Mouse (Mus musculus): ENCODE measurements around the gene Cdc6. TPM values are rescaled to one million over a fixed set of nuclear protein-coding genes. Genes with fewer than 3 reads are reported as not detected.
"Not testable (repeated sequence)": the region's sequence is repeated elsewhere in the genome, so short reads cannot be mapped to it uniquely, and the experiment has no call there.

The Cdc6 gene
- polyA plus RNA-seq, 1 experiment: 2.4 TPM

DNA sequence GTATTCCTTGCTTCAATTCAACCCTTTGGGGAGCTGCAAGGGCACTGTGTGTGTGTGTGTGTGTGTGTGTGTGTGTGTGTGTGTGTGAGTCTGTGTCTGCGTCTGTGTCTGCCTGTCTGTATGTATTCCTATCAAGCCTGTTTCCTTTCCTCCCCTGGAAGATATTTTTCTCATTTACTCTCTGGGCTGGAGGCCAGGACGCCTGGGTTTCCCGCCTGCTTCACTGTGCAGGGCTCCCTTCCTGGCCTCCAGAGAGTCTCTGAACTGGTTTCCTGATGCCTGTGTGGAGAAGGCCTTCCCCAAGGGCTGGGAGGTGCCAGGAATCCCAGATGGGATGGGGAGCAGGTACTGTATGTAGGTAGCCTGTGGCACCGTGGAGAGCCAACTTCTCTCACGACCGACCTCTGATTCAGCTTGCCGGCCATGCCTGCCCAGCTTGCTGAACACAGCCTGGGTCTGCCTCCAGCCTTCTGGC is 22.6 kb downstream of the Cdc6 start:
- no peak for DNase-seq (ENCODE audit: low read depth, low spot score)
- WGBS: 39% methylated on average over 7 of the region's 7 CpGs

DNA sequence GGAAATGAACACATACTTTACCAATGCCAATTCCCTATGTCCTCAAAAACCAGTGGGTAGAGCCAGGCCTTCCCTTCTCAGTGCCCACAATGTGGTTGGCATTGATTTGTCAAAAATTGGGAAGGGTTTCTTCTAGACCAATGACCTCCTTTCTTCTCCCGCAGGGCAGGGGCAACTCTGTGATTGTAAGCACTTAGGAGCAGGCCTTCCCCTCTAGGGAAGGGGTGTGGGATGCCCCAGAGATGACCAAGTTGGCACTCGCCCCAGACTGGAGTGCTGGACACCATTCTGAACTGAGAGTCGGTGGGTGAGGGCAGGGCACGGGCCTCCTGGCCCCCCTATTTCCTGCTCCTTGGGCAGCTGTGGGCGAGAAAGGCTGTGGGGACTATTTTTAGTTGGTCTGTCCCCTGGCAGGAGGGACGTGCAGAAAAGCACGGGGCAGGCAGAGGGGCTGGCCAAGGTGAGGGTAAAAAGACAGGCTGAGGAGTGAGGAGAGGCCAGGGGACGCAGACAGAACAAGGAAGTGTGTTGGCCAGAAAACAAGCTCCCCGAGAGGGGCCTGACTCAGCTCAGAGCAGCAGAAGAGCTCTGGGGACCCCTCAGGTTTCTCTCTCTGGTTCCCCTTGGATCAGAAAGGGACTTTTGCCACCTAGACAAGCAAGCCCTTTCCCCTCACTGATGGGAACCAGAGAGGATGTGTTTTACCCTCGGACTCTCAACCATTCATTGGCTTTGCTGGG is 23.3 kb downstream of the Cdc6 start:
- DNase-seq (ENCODE audit: low read depth, low spot score): no peak
- 51% methylated on average over 10 of the region's 10 CpGs for WGBS

DNA sequence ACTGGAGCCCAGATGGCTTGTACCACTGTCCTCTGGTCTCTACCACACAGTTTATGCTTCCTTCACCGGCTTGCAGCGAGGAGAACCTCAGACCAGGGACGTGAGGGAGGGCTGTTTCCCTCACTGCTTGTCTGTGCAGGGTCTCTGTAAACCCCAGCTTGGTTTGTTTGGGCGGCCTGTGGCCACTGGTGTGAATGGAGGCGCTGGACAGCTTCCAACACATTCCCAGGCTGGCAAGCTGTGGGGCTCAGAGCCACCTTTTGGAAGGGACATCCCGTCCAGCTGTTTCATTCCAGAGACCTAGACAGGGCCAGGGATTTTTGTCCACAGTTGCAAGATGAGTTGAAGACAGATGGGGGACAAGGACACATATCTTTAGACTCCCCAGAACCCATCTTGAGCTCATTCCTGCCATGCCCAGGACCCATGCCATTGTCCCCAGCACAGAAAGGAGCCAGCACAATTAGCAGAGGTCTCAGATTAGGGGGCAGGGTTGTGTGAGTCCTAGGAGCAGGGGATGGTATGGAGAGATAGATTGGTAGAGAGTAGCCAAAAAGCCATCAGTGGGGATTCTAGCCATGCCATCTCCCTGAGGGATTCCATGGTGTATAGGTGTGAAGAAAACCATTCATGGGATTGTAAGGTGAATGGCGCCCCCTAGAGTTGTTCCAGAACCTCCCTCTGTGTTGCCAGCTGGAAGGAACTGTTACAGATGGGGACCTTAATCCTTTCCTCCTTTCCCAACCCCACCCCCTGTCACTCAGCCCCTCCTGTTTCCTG is 24.1 kb downstream of the Cdc6 start:
- 54% methylated on average over 7 of the region's 7 CpGs for WGBS
- no peak for DNase-seq (ENCODE audit: low read depth, low spot score)

DNA sequence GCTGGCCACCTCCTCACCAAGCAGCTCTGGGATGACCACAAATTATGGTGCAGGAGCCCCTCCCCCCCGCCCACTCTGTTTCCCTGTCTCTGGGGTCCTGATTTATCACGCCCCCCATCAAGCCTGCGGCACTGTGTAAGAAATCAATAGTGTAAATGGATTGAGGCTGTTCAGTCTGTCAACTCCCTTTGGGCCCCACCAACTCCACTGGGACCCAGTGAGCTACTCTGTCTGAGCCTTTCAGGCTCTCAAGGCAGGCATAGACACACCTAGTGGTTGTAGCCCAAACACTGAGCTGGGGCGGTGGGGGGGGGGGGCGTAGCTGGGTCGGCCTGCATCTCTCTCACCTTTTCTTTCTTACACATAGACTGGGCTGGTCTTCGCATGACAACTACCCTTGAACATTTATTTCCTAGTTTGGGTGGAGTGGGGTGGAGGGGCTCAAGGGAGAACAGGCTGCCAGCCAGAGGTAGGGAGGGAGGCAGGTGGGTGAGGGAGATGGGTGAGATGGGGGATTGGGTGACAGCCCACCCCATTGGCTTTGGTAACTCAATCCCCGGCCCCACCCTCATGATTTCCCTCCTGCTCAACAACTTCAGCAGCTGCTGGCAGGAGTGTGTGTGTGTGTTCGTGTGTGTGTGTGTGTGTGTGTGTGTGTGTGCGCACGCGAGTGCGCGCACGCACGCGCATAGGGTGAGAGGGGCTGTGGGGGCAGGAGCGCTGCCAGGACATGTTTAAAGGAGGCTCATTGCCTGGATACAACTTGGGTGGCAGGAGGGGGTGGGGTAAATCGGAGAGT is 24.9 kb downstream of the Cdc6 start:
- WGBS: 29% methylated on average over 19 of the region's 19 CpGs
- no peak for DNase-seq (ENCODE audit: low read depth, low spot score)

DNA sequence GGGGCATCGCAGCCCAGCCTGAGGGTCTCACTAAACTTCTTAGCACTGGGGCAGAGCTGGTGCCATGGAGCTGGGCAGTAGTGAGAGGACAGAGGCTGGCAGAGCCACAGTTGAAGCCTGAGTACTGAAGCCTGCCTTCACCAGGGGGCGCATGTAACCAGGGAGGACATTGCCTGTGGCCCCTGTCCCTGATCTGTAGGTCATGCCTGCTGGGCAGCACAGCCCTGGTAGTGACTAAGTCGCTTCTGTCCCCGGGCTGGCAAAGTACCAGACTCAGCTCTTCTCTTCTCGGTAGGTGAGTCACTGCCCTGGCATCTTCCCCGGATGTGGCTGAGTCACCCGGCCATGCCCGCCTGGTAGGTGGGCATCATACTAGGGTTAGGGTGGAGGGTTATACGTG is 25.6 kb downstream of the Cdc6 start:
- WGBS: 10% methylated on average over 9 of the region's 9 CpGs
- DNase-seq (ENCODE audit: low read depth, low spot score): no peak

DNA sequence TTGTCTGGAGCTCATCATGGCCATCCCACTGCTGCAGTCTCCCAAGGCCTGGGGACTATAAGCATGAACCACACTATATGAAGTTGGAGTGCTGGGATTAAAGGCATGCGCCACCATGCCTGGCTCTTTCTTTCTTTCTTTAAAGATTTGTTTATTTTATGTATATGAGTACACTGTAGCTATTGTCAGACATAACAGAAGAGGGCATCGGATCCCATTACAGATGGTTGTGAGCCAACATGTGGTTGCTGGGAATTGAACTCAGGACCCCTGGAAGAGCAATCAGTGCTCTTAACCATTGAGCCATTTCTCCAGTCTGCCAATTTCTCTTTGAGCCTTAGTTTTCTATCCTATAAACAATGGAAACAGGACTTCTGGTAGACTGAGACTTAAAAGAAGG is 26.2 kb downstream of the Cdc6 start:
- not testable (repeated sequence) for DNase-seq (ENCODE audit: low read depth, low spot score)
- WGBS: 86% methylated on average over 2 of the region's 2 CpGs

DNA sequence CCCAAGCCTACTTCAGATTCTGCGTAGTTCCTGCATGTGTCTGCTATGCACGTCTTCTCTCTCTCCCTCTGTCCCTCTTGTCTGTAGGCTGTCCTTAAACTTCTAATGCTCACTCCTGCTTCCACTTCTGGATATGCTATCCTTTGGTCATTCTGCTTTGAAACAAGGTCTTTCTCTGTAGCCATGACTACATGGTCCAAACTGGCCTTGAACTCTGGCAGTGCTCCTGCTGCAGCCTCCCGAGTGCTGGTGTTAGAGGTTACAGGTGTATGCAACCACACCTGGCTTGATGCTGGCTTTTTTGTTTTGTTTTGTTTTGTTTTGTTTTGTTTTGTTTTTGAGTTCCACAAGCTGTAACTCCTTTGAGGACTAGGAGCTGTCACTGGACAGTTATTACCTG is 26.8 kb downstream of the Cdc6 start:
- DNase-seq (ENCODE audit: low read depth, low spot score): no peak
- 83% methylated on average over 3 of the region's 3 CpGs for WGBS

DNA sequence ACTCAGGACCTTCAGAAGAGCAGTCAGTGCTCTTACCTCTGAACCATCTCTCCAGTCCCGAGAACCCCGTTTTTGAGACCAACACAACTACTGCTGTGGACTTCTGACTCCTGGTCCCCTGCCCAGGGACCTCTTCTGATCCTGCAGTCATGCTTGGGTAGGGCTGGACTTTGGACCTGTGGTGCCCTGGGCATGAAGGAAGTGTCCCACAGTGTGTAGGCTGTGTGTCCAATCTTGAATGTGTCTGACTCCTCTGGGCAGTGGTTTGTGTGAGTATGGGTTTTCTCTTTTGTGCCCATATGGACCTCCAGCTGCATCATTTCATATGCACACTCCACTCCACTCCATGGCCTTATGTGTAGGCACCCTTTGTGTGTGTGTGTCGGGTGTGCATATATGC is 27.5 kb downstream of the Cdc6 start:
- WGBS: 45% methylated on average over 3 of the region's 3 CpGs
- DNase-seq (ENCODE audit: low read depth, low spot score): no peak

DNA sequence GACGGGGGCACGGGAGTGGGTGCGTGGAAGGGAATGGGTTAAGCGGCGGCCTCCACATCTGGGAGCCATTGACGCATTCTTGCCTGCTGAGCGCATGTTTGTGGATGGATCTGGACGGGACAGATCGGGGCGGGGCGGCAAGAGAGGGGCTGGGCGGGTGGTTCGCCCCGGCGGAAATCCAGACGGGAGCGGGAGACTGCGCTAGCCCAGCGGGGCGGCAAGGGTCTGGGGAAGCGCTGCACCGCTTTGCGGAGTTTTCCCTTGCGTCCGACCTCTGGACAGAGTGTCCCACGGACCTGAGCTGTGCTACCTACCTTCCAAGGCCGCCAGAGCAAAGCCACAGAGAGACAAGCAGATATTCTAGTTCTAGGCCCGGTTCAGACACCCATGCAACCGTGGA is 28.6 kb downstream of the Cdc6 start:
- 1% methylated on average over 29 of the region's 29 CpGs for WGBS
- no peak for DNase-seq (ENCODE audit: low read depth, low spot score)

DNA sequence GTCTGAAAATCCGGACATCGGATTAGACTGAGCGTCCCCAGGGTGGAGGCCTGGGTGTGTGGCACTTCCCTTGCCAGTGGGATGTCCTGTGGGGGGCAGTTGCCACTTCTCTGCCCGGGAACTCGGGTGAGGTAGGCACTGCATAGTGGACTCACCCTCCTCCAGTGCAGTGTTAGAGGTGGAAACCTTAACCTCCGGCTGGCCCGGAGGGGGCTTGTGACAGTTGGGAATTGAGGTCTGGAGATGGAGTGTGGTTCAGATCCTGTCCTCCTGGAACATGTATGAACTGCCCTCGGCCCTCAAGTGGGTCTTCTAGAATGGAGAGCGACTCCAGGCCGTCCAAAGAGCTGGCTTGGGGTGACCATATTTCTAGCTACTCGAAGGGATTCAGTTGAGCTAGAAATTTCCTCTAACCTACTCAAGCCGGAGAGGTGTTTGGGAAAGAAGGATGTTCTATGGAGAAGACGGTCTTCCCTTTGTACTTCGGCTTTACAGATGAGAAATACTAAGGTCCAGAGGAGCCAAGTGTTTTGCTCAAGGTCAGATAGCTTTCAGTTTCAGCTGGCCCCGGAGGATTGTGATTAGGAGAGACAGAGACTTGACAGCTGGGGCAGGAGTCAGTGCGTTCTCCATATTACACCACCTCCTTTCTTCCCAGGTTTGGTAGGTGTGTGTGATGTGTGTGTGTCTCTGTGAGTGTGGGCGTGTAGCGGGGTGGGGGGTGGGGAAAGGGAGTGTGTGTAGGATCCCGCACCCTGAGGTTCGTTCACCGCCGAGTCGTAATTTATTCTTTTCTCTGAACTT is 29.2 kb downstream of the Cdc6 start:
- no peak for DNase-seq (ENCODE audit: low read depth, low spot score)

DNA sequence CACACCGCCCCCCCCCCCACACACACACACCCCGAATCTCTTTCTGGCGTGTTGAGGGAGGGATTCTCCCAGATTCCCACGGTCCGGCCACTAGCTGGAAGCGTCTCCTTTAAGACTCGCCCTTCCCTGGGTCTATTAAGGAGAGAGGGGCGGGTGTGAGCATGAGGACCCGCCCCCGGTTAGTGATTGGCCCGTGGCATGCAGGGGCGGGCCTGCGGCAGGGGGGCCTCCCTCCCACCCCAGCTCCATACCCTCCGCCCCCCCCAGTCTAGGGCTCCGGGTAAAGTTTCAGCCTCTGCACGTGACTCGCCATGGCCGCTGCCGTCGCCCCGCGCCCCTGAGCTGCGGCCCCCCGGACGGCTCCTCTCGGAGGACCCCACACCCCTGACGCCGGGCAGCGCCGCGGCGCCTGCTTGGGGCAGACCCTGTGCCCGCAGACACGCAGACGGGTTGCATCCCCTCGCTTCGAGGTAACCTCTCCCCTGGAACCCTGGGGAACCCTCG is 29.9 kb downstream of the Cdc6 start:
- no peak for DNase-seq (ENCODE audit: low read depth, low spot score)
- WGBS: 2% methylated on average over 38 of the region's 38 CpGs

More for the DNA sequence above, 29.2 kb downstream of the Cdc6 start:
- WGBS: 3% methylated on average over 23 of the region's 23 CpGs

DNA sequence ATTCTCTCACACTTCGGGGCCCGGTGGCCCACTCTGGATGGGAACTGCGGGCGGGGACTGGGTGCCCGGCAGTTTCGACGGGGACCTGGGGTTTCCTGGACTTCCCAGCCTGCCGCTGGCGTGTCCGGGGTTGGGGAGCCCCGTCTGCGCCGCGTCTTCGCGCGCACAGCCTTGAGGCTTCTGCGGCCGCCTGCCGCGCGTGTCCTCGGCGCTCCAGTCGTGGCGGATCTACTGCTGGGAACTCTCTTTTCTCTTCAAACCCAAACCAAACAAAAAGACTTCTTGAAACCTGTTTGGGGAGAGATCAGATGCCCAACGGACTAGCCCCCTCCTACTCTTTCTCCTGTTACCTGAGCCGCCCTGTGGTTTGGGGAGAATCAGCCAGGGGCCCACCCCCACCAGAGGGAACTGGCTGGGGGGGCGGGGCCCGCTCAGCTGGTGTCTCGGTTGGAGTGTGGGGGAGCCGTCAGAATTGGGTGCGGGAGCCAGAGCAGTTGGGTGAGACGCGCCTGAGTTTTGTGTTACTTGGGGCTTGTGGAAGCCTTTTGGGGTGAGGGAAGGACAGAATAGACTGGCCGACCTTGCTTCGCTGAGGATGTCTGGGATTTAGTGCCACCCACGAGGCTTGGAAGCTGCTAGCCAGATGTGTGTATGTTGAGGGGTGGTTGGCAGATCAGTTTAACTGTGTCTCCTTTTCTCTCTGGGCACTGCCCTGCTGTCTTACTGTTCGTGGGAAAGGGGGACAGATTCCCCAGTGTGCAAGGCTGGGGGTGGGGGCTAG is 30.5 kb downstream of the Cdc6 start:
- 2% methylated on average over 39 of the region's 39 CpGs for WGBS
- DNase-seq (ENCODE audit: low read depth, low spot score): no peak

DNA sequence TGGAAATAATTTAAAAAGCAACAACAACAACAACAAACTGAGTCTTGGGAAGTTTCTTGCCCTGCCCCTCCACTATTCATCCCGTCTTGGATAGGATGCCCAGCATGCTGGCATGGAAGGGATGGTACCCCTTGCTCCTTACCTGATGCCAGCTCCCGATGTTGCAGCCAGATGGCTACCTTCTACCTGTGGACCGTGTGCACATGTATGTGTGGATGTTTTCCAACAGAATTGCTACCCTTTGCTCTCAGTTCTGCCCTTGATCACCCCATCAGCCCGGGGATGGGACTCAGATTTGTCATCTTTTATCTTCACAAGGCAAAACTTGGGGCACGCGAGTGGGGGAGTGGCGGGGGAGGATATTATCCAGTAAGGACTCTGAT is 31.1 kb downstream of the Cdc6 start:
- no peak for DNase-seq (ENCODE audit: low read depth, low spot score)
- 53% methylated on average over 7 of the region's 7 CpGs for WGBS

DNA sequence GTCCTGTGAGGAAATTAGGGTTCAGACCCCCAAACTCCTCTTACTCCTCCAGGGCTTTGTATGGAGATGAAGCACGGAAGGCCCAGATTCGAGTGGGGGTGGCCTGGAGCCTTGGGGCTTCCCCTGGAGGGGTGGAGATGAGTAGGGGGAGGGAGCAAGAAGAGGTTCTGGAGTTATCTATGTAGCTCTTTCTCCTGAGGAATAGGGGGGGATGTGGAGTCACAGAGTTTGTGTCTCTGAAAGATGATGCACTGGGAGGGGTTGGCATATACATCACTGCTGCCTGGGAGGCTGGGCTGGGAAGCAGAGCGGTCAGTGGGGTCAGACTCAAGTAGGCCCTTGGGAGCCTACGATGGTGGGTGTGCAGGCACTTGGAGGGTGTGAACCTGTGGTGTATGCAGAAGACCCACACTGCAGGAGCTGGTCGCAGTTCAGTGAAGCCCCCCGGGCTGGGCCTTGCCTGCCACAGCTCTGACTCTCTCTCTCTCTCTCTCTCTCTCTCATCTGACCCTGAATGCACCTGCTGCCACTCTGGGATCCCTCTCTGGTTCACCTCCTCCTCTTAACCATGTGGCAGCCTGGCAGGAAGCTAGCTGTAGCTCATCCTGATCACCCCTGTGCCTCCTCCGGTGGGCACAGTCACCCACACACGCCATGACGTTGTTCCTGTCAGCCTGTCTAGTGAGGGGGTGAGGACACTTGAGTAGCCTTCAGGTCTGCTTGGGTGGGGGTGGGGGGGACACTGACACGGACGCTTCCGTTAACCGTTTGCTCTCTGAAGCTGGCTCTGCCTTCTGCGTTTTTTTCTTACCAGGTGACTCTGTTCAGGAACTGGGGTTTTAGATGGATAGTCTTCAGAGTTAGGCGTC is 31.7 kb downstream of the Cdc6 start:
- DNase-seq (ENCODE audit: low read depth, low spot score): no peak
- WGBS: 57% methylated on average over 15 of the region's 15 CpGs

DNA sequence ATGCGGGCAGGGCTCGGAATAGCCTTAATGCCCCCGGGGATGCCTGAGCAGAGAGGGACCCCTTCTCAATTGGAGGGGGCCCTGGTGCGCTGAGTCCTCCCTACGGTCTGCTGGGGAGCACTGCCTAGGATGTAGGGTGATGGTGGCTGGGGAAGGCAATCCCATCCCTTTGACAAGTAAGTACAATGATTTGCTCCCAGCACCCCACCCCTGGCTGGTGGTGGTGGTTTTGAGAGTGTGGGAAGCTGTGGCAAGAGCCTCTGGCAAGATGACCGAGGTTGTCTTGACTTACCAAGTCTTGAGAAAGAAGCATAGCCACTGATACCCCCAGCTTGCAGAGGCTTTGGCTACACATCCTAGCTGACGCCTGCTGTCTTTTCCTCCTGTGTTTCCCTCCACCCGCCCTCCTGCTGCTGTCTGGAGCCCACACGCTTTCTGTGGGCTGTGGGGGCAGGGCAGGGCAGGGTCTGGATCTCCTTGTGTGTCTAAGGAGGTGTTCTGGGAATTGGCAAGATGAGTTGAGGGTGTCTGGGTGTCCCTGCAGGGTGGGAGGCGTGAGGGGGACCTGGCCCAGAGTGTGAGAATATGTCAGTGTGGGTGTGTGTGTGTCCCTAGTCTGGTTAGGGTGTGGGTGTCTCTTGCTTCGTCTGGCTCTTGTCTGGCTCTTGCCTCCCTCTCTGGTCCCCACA is 32.5 kb downstream of the Cdc6 start:
- 53% methylated on average over 11 of the region's 11 CpGs for WGBS
- DNase-seq (ENCODE audit: low read depth, low spot score): no peak

DNA sequence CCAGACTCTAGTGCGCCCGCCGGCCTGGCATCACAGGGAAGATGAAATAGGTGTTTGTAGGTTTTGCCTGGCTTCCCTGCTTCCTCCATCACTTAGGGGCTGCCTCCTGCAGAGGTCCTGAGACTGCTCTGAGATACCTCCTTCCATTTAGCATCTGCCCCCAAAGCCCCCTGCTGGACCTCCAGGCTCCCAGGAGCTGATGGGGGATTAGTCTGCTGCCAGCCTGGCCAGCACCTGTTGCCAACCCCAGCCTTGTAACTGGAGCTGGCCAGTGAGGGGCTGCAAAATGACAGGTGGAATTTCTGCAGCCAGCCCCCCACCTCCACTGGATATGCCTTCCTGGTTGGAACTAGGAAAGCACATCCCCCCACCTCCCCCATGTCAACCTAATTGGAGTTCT is 33.2 kb downstream of the Cdc6 start:
- WGBS: 32% methylated on average over 3 of the region's 3 CpGs

DNA sequence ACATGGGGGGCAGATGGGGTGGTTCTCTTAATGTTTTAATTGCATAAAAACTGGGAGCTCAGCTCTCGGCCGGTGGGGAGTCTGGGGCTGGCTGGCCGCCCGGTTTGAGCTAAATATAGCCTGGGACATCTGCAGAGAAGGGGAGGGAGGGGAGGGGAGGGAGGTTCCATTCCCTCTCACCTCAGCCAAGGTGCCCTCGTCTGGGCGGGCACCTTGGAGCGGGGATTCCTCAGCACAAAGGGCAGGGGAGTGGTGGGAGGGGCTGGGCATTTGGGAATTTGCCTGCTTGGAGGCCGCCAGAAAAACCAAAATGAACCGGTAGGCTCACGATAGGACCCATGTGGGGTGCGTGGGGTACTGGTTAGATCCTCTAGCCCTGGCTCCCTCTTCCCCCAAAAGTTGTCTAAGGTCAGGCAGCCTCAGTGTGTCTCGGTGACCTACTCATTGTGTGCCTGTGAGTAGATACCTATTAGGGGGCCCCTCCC is 33.8 kb downstream of the Cdc6 start:
- no peak for DNase-seq (ENCODE audit: low read depth, low spot score)
- WGBS: 1% methylated on average over 12 of the region's 12 CpGs

More for the DNA sequence above, 33.2 kb downstream of the Cdc6 start:
- DNase-seq (ENCODE audit: low read depth, low spot score): no peak

All from large intestine, adult 2 months (tissue).